Mouse (Mus musculus): ENCODE results near the gene Syngr4. TPM values are rescaled to one million over a fixed set of nuclear protein-coding genes. Genes with fewer than 3 reads are reported as not detected.
"Not testable (repeated sequence)": the region's sequence is repeated elsewhere in the genome, so short reads cannot be mapped to it uniquely, and the experiment has no call there.

Syngr4 gene
- polyA plus RNA-seq (2015; fragmentation: Nextera tagmentation; extraction: Ambion mirVana) = 0.71 and 0.95 TPM in 2 replicates

DNA sequence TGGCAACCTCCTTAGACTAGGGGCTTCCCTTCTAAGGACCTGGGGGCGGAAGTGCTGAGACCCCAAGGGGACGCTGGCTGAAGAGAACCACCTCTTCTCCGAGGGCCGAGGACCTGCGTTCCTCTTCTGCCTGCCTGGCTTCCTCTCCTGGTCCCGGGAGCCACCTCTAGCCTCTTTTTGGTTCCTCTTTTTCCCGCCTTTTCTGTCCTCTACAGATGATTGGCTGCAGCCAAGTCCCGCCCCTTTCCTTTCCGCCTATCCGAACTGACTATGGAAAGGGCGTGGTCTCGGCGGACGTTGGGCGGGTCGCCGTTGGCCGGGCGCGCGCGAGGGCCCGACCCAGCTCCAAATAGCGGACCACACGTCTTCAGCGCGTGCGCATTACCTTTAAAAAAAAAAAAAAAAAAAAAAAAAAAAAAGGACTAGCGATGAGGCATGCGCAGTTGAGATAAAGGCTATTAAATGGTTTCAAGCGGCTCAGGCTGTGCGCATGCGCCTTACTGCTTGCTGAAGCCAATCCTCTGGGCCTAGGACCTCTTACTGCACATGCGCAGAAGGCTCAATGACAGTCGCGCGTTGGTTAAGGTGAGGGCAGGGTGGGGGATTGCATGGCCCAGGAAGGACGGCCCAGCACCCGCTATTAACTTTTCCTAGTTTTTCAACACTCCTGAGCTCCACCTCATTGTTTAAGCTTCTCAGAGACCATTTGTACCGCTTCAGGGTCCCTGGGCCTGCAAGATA lies at the start of gene Syngr4, which contains the start of gene Tmem143:
TSS of gene Syngr4 (minus strand) at position 198 of the 741 bp plus-strand sequence.
TSS of gene Tmem143 (plus strand) at position 425 of the 741 bp plus-strand sequence.
- Histone ChIP-seq H3K4me1 (ENCODE audit: control insufficient read depth, low read depth, low read length) (peaks cover 19% of the 10 kb centered on the region), H3K27me3 (ENCODE audit: control insufficient read depth, insufficient read depth, low read depth, low read length) (no peaks in the 10 kb centered on the region), H3K9ac (ENCODE audit: low read depth, low read length) (peak within 1 kb of the TSS; percentile 72), H3K4me3 (ENCODE audit: low read depth, low read length) (peak within 1 kb of the TSS; percentile 64), H3K9me3 (replicated peaks; ENCODE audit: control insufficient read depth, low read length) (no peaks in the 10 kb centered on the region), H3K4me2 (ENCODE audit: low read depth, low read length) (peak within 1 kb of the TSS; percentile 95), H3K36me3 (ENCODE audit: control insufficient read depth, insufficient read depth) (no peaks in the 10 kb centered on the region), H3K27ac (ENCODE audit: low read length) (peak within 1 kb of the TSS; percentile 86)
- under 1% methylated on average over 40 of the region's 40 CpGs for WGBS (ENCODE audit: insufficient replicate concordance)
- peak; percentile 83 for ATAC-seq (ENCODE audit: low read depth)

DNA sequence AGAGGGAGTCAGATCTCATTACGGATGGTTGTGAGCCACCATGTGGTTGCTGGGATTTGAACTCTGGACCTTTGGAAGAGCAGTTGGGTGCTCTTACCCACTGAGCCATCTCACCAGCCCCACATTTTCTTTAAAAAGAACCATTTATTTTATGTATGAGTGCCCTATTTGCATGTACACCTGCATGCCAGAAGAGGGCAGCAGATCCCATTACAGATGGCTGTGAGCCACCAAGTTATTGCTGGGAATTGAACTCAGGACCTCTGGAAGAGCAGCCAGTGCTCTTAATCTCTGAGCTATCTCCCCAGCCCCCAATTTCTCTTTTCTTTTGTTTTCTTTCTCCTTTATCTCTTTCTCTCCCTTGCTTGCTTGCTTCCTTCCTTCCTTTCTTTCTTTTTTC lies 46.8 kb upstream of the Syngr4 start:
- H3K4me2 ChIP-seq (ENCODE audit: low read depth, low read length); H3K9ac ChIP-seq (ENCODE audit: low read depth, low read length); ATAC-seq (ENCODE audit: low read depth); H3K4me3 ChIP-seq (ENCODE audit: low read depth, low read length); H3K27me3 ChIP-seq (ENCODE audit: control insufficient read depth, insufficient read depth, low read depth, low read length); H3K36me3 ChIP-seq (ENCODE audit: control insufficient read depth, insufficient read depth); H3K4me1 ChIP-seq (ENCODE audit: control insufficient read depth, low read depth, low read length); H3K27ac ChIP-seq (ENCODE audit: low read length); H3K9me3 ChIP-seq (replicated peaks; ENCODE audit: control insufficient read depth, low read length): not testable (repeated sequence)
- WGBS (ENCODE audit: insufficient replicate concordance) = 60% methylated on average over 1 of the region's 1 CpGs

GRCm38 (mm10) chr7:45941986-45942385 lies 45.5 kb upstream of the Syngr4 start:
- Histone ChIP-seq H3K4me3 (ENCODE audit: low read depth, low read length) (no peak overlapping the region), H3K4me2 (ENCODE audit: low read depth, low read length) (no peak overlapping the region), H3K27ac (ENCODE audit: low read length) (no peak overlapping the region), H3K4me1 (ENCODE audit: control insufficient read depth, low read depth, low read length) (no peaks in the 10 kb centered on the region), H3K9ac (ENCODE audit: low read depth, low read length) (no peak overlapping the region), H3K36me3 (ENCODE audit: control insufficient read depth, insufficient read depth) (no peaks in the 10 kb centered on the region), H3K27me3 (ENCODE audit: control insufficient read depth, insufficient read depth, low read depth, low read length) (no peaks in the 10 kb centered on the region), H3K9me3 (replicated peaks; ENCODE audit: control insufficient read depth, low read length) (no peaks in the 10 kb centered on the region)
- 56% methylated on average over 9 of the region's 9 CpGs for WGBS (ENCODE audit: insufficient replicate concordance)
- no peak for ATAC-seq (ENCODE audit: low read depth)

- H3K4me2 ChIP-seq (ENCODE audit: low read depth, low read length) = no peak overlapping the region
- no peak overlapping the region for H3K27ac ChIP-seq (ENCODE audit: low read length)
- ATAC-seq (ENCODE audit: low read depth) = no peak
- no peak overlapping the region for H3K4me3 ChIP-seq (ENCODE audit: low read depth, low read length)
- no peaks in the 10 kb centered on the region for H3K36me3 ChIP-seq (ENCODE audit: control insufficient read depth, insufficient read depth)
- 31% methylated on average over 2 of the region's 2 CpGs for whole genome bisulfite sequencing (ENCODE audit: insufficient replicate concordance)
- H3K4me1 ChIP-seq (ENCODE audit: control insufficient read depth, low read depth, low read length) = no peaks in the 10 kb centered on the region
- no peaks in the 10 kb centered on the region for H3K27me3 ChIP-seq (ENCODE audit: control insufficient read depth, insufficient read depth, low read depth, low read length)
- no peaks in the 10 kb centered on the region for H3K9me3 ChIP-seq (replicated peaks; ENCODE audit: control insufficient read depth, low read length)
- H3K9ac ChIP-seq (ENCODE audit: low read depth, low read length) = no peak overlapping the region
These were observed 43.3 kb upstream of the Syngr4 start for GRCm38 (mm10) chr7:45939836-45940235.

DNA sequence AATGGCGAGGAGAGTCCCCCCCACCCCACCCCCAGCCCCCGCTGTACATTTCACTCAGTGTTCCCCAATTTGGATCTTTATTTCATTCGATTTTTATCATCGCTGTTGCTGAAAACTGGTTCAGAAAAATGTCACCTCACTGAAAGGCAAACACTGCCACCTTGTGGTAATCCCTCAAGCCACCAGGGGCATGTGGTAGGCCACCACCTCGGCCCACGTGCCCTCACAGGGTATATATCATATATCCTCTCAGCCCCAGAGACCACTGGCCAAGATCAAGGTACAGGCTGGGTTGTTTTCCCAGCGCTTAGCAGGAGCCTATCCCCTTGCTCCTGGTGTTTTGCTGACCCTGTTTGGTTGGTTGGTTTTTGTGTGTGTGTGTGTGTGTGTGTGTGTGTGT lies 38.6 kb upstream of the Syngr4 start:
- ATAC-seq (ENCODE audit: low read depth) = 0 out of 2 replicates have a peak, but pooled peaks have one; percentile 32
- Histone ChIP-seq H3K9me3 (replicated peaks; ENCODE audit: control insufficient read depth, low read length) (no peaks in the 10 kb centered on the region; the same call in 1 of the 2 replicates), H3K4me1 (ENCODE audit: control insufficient read depth, low read depth, low read length) (no peaks in the 10 kb centered on the region), H3K27me3 (ENCODE audit: control insufficient read depth, insufficient read depth, low read depth, low read length) (no peaks in the 10 kb centered on the region), H3K27ac (ENCODE audit: low read length) (no peak overlapping the region), H3K4me3 (ENCODE audit: low read depth, low read length) (no peak overlapping the region), H3K4me2 (ENCODE audit: low read depth, low read length) (no peak overlapping the region), H3K9ac (ENCODE audit: low read depth, low read length) (no peak overlapping the region), H3K36me3 (ENCODE audit: control insufficient read depth, insufficient read depth) (no peaks in the 10 kb centered on the region)
- WGBS (ENCODE audit: insufficient replicate concordance) = 18% methylated on average over 7 of the region's 7 CpGs

- H3K4me2 ChIP-seq (ENCODE audit: low read depth, low read length); H3K9me3 ChIP-seq (replicated peaks; ENCODE audit: control insufficient read depth, low read length): not testable (repeated sequence)
These were observed 37.3 kb upstream of the Syngr4 start for GRCm38 (mm10) chr7:45933766-45934165.

GRCm38 (mm10) chr7:45929688-45930087 lies 33.2 kb upstream of the Syngr4 start:
- Histone ChIP-seq H3K27ac (ENCODE audit: low read length) (no peak overlapping the region), H3K4me2 (ENCODE audit: low read depth, low read length) (no peak overlapping the region), H3K9ac (ENCODE audit: low read depth, low read length) (no peak overlapping the region), H3K27me3 (ENCODE audit: control insufficient read depth, insufficient read depth, low read depth, low read length) (no peaks in the 10 kb centered on the region), H3K36me3 (ENCODE audit: control insufficient read depth, insufficient read depth) (no peaks in the 10 kb centered on the region), H3K4me1 (ENCODE audit: control insufficient read depth, low read depth, low read length) (no peaks in the 10 kb centered on the region), H3K4me3 (ENCODE audit: low read depth, low read length) (no peak overlapping the region), H3K9me3 (replicated peaks; ENCODE audit: control insufficient read depth, low read length) (no peaks in the 10 kb centered on the region; the same call in 1 of the 2 replicates)
- 82% methylated on average over 1 of the region's 1 CpGs for WGBS (ENCODE audit: insufficient replicate concordance)
- no peak for ATAC-seq (ENCODE audit: low read depth)

More at GRCm38 (mm10) chr7:45933766-45934165, 37.3 kb upstream of the Syngr4 start:
- H3K36me3 ChIP-seq (ENCODE audit: control insufficient read depth, insufficient read depth); ATAC-seq (ENCODE audit: low read depth); H3K27ac ChIP-seq (ENCODE audit: low read length); H3K4me1 ChIP-seq (ENCODE audit: control insufficient read depth, low read depth, low read length); H3K27me3 ChIP-seq (ENCODE audit: control insufficient read depth, insufficient read depth, low read depth, low read length); H3K4me3 ChIP-seq (ENCODE audit: low read depth, low read length); H3K9ac ChIP-seq (ENCODE audit: low read depth, low read length): not testable (repeated sequence)
- WGBS (ENCODE audit: insufficient replicate concordance) = 75% methylated on average over 12 of the region's 12 CpGs

GRCm38 (mm10) chr7:45928626-45929295 lies 32.2 kb upstream of the Syngr4 start:
- Histone ChIP-seq H3K9me3 (replicated peaks; ENCODE audit: control insufficient read depth, low read length) (no peaks in the 10 kb centered on the region; the same call in 1 of the 2 replicates), H3K4me2 (ENCODE audit: low read depth, low read length) (no peak overlapping the region), H3K27ac (ENCODE audit: low read length) (no peak overlapping the region), H3K27me3 (ENCODE audit: control insufficient read depth, insufficient read depth, low read depth, low read length) (no peaks in the 10 kb centered on the region), H3K9ac (ENCODE audit: low read depth, low read length) (no peak overlapping the region), H3K36me3 (ENCODE audit: control insufficient read depth, insufficient read depth) (no peaks in the 10 kb centered on the region), H3K4me3 (ENCODE audit: low read depth, low read length) (no peak overlapping the region), H3K4me1 (ENCODE audit: control insufficient read depth, low read depth, low read length) (peaks cover 4% of the 10 kb centered on the region)
- no peak for ATAC-seq (ENCODE audit: low read depth)
- WGBS (ENCODE audit: insufficient replicate concordance) = 45% methylated on average over 17 of the region's 23 CpGs

- no peak for ATAC-seq (ENCODE audit: low read depth)
- Histone ChIP-seq H3K27ac (ENCODE audit: low read length) (peak overlapping the region; percentile 88), H3K4me1 (ENCODE audit: control insufficient read depth, low read depth, low read length) (peaks cover 43% of the 10 kb centered on the region), H3K27me3 (ENCODE audit: control insufficient read depth, insufficient read depth, low read depth, low read length) (no peaks in the 10 kb centered on the region), H3K9me3 (replicated peaks; ENCODE audit: control insufficient read depth, low read length) (no peaks in the 10 kb centered on the region), H3K4me2 (ENCODE audit: low read depth, low read length) (peak overlapping the region; percentile 73), H3K36me3 (ENCODE audit: control insufficient read depth, insufficient read depth) (no peaks in the 10 kb centered on the region), H3K9ac (ENCODE audit: low read depth, low read length) (peak overlapping the region; percentile 53), H3K4me3 (ENCODE audit: low read depth, low read length) (peak overlapping the region; percentile 59)
- WGBS (ENCODE audit: insufficient replicate concordance) = 6% methylated on average over 14 of the region's 14 CpGs
These were observed 27.9 kb upstream of the Syngr4 start for GRCm38 (mm10) chr7:45924429-45924816.
